Mouse (Mus musculus) limb, embryonic 10.5 days (tissue): ENCODE data around the gene Map4k5. TPM values are rescaled to one million over a fixed set of nuclear protein-coding genes. Genes with fewer than 3 reads are reported as not detected.

Experiments used
- DNase-seq: peaks from one replicate; pipeline ENCODE4 v3.0.0-alpha.2; 2017; ENCODE audit warnings: low spot score
- H3K27ac ChIP-seq: fragments of 300-500 bp; sonication (generic); 2 replicates; pipeline ENCODE4 v1.5.1; 2016; ENCODE audit warnings: mild to moderate bottlenecking
- H3K27me3 ChIP-seq: fragments of 300-500 bp; sonication (generic); 2 replicates; pipeline ENCODE4 v1.6.1; 2016; ENCODE audit warnings: low read depth, mild to moderate bottlenecking; ENCODE audit not compliant: poor library complexity, severe bottlenecking
- H3K36me3 ChIP-seq: fragments of 300-500 bp; sonication (generic); 2 replicates; pipeline ENCODE4 v1.6.1; 2016; ENCODE audit warnings: mild to moderate bottlenecking, moderate library complexity
- H3K4me1 ChIP-seq: fragments of 300-500 bp; sonication (generic); 2 replicates; pipeline ENCODE4 v1.6.1; 2016
- H3K4me3 ChIP-seq: fragments of 300-500 bp; sonication (generic); 2 replicates; pipeline ENCODE4 v1.5.1; 2016; ENCODE audit warnings: mild to moderate bottlenecking, moderate library complexity
- H3K9me3 ChIP-seq: fragments of 300-500 bp; sonication (generic); replicated peaks from 2 replicates; pipeline ENCODE4 v1.6.1; 2016; ENCODE audit warnings: mild to moderate bottlenecking
- WGBS: fragments of 180-500 bp; shearing (Covaris S2); methylation state at CpG from one replicate; pipeline ENCODE4 v1.1.7; 2016; 5-methylcytosine and 5-hydroxymethylcytosine counted together
- polyA plus RNA-seq: library from polyadenylated mRNA; unstranded; fragments of >200 nt; fragmentation: Nextera tagmentation; extraction: Ambion mirVana; gene quantifications from 2 replicates; pipeline ENCODE4 v1.2.1, GENCODE M21; 2016

Gene Map4k5
- polyA plus RNA-seq, 1 experiment from 2014 or later = 33.9 TPM

DNA sequence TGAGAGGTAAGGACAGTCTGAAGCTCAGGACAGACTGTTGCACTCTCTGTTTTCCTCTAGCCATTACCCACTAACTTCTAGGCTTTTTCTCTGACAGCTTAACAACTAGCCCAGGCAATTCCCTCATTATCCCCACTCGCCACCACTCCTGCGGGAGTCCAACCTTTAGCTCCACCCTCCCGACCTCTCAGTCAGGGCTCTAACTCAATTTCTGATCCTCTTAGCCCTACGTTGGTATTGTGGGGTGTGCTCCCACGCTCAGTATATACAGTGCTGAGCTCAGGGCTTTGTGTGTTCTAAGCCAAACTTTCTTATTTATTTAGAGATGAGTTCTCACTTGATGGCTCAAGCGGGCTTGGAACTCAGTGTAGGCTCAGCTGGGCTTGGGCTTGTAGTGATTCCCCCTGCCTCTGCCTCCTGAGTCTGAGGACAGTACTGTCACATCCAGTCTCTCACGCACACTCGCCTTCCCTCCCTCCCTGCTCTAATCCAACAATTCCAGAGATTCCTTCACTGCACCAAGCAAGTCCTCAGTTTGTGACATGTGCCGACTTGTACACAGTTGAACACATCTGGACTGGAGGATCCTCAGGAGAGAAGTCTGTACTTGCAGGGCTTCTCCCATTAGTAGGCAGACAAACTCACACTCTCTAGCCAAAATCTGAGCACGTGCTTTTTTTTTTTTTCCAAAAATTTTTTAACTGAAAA lies 11.6 kb downstream of the Map4k5 start:
- no peak for DNase-seq
- Histone ChIP-seq H3K9me3 (no peaks in the 10 kb centered on the region), H3K4me1 (peaks cover 25% of the 10 kb centered on the region), H3K27me3 (no peaks in the 10 kb centered on the region), H3K4me3 (no peak overlapping the region), H3K36me3 (peaks cover 12% of the 10 kb centered on the region), H3K27ac (no peak overlapping the region)
- WGBS = 34% methylated on average over 10 of the region's 10 CpGs

DNA sequence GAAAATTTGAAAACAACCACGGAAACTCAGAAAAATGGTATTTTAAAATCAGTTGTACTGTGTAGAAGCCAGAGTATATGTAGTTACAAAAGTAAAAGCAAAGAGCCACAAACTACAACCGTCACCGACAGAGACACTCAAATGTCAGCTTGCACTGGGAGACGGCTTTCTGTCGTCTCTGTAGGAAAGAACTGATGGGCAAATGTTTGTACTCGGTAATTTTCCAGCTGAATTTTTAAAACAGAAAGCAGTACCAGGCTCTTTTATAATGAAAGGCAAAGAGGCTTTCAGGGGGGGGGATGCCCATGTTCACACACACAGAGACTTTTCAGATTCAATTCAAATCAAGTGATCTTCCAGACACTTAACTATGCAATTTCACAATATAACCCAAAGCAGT lies 13.3 kb downstream of the Map4k5 start:
- H3K27me3 ChIP-seq = no peaks in the 10 kb centered on the region
- peaks cover 25% of the 10 kb centered on the region for H3K4me1 ChIP-seq
- WGBS = 26% methylated on average over 6 of the region's 6 CpGs
- no peak overlapping the region for H3K4me3 ChIP-seq
- no peaks in the 10 kb centered on the region for H3K9me3 ChIP-seq
- H3K27ac ChIP-seq = no peak overlapping the region
- DNase-seq = no peak
- H3K36me3 ChIP-seq = peaks cover 2% of the 10 kb centered on the region; the same call in 1 of the 2 replicates

DNA sequence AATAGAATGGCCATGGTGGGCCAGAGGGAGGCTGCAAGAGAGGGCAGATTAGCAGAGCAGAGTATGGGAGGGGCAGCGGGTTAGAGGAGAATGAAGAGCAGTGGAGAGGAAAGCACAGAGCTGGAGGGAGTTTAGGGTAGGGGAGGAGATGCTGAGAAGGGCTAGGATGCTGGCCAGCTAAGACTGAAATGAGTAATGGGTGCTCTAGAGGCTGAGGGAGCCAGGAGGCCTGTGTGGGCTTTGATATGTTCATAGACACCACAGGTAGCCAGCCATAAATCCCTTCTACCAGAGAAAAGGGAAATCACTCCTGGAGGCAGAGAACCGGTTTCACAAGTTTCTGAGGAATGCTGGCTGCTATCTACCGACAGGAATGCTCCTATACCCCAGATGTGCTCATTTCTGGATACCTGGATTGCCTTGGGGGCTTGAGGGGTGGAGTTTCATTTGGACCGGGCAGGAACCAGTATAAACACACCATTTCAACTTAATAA lies 13.8 kb downstream of the Map4k5 start:
- Histone ChIP-seq H3K4me1 (peaks cover 25% of the 10 kb centered on the region), H3K36me3 (0 out of 2 replicates have a peak, but pooled peaks cover 2% of the 10 kb centered on the region), H3K9me3 (no peaks in the 10 kb centered on the region), H3K4me3 (no peak overlapping the region), H3K27ac (no peak overlapping the region), H3K27me3 (no peaks in the 10 kb centered on the region)
- 7% methylated on average over 4 of the region's 4 CpGs for WGBS
- DNase-seq = no peak

DNA sequence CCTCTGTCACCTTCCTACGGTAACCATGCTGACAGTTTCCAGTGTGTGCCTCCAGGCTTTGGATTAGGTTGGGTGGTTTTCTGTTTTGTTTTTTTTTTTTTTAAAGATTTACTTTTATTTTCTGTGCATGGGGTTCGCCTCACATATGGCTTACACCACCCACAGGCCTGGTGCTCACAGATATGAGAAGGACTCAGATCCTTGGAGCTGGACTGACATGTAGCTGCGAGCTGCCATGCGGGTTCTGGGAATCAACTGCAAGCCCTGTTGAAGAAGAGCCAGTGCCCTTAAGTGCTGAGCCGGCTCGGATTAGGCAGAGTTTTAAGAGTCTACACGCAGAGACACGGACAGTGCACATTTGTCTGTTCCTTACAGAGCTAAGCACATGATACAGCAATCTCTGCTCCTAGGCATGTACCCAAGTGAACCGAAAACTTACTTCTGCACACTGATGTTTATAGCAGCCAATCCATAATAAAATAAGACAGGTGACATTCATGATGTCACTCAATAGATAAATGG lies 15.1 kb downstream of the Map4k5 start:
- peaks cover 25% of the 10 kb centered on the region for H3K4me1 ChIP-seq
- DNase-seq = no peak
- H3K27ac ChIP-seq = no peak overlapping the region
- H3K27me3 ChIP-seq = no peaks in the 10 kb centered on the region
- H3K9me3 ChIP-seq = no peaks in the 10 kb centered on the region
- H3K36me3 ChIP-seq = peaks cover 5% of the 10 kb centered on the region; the same call in 1 of the 2 replicates
- no peak overlapping the region for H3K4me3 ChIP-seq
- WGBS = 88% methylated on average over 9 of the region's 9 CpGs

DNA sequence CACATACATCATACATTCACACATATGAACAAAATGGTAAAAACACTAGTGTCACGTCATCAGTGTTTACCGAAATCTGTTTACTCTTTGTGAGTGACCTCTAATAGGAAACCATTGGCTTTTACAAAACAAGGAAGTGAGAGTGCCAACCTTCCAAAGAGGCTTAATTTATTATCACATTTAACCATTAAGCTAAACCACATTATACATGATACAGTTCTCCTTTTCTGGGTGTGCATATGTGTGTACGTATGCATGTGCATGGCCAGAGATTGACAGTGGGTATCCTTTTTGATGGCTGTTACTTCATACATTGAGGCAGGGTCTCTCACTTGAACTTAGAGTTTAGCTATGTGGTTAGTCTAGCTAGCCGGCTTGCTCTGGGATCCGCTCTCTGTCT lies 21.4 kb downstream of the Map4k5 start:
- H3K27me3 ChIP-seq = no peaks in the 10 kb centered on the region
- WGBS = 97% methylated on average over 5 of the region's 5 CpGs
- H3K9me3 ChIP-seq = no peaks in the 10 kb centered on the region
- DNase-seq = no peak
- no peak overlapping the region for H3K27ac ChIP-seq
- H3K4me1 ChIP-seq = no peaks in the 10 kb centered on the region
- H3K4me3 ChIP-seq = no peak overlapping the region
- peaks cover 26% of the 10 kb centered on the region for H3K36me3 ChIP-seq

DNA sequence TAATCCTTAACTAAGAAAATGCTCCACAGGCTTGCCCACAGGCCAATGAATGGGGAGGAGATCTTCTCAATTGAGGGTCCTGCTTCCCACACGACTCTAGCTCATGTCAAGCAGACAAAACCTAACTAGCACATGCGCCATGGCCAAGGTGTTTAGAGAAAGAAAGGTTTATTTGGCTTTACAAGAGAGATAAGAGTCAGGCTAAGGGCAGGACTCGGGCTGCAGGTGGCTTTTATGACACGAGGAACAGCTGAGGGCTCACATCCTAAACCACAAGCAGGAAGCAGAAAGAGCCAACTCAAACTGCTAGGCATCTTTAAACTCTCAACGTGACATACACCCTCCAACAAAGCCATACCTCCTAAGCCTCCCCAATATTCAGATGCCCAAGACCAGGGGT lies 25.7 kb downstream of the Map4k5 start:
- WGBS = 85% methylated on average over 5 of the region's 5 CpGs
- DNase-seq = no peak
- peaks cover 37% of the 10 kb centered on the region for H3K36me3 ChIP-seq
- H3K27ac ChIP-seq = no peak overlapping the region
- no peaks in the 10 kb centered on the region for H3K4me1 ChIP-seq
- H3K27me3 ChIP-seq = no peaks in the 10 kb centered on the region
- no peak overlapping the region for H3K4me3 ChIP-seq
- no peaks in the 10 kb centered on the region for H3K9me3 ChIP-seq

DNA sequence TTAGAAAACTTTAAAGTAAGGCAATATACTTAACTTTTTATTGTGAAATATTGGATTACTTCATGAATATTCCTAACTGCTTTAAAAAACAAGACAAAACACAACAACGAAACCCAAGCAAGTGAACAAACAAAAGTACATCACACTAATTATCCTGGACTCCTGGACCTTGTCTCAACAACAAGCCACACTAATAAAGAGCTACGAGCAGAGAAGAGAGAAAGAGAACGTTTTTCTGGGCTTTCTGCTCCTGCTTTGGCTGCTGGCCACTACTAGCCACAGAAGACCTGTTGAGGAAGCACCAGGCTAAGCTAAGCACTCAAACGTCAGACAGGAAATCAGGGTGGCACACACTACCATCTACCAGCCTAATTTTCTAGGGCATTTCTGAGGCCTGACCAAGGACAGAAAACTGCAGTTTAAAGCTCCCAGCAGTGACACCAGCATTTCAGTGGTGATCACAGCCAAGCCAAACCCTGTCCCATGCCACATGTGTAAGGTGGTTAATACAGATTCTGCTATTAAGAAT lies 28.8 kb downstream of the Map4k5 start:
- WGBS = 72% methylated on average over 4 of the region's 4 CpGs
- peaks cover 24% of the 10 kb centered on the region; the same call in 1 of the 2 replicates for H3K36me3 ChIP-seq
- H3K4me3 ChIP-seq = no peak overlapping the region
- no peak for DNase-seq
- H3K27me3 ChIP-seq = no peaks in the 10 kb centered on the region
- no peak overlapping the region for H3K27ac ChIP-seq
- no peaks in the 10 kb centered on the region for H3K9me3 ChIP-seq
- H3K4me1 ChIP-seq = no peaks in the 10 kb centered on the region

DNA sequence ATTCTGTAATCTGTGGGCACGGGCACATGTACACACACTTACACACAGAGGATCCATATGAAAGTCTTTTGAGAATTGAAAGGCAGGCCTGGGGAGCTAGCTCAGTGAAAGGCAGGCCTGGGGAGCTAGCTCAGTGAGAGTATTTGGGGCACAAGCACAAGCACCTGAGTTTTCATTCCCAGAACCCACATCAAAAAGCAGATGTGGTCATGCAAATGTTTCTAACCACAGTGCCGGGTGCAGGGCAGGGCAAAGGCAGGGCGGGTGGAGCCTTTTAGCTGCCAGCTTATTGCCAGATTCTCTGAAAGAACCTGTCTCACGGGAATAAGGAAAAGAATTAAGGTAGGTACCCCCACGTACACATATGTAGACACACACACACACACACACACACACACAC lies 29.5 kb downstream of the Map4k5 start:
- Histone ChIP-seq H3K36me3 (peaks cover 24% of the 10 kb centered on the region; the same call in 1 of the 2 replicates), H3K4me1 (no peaks in the 10 kb centered on the region), H3K4me3 (no peak overlapping the region), H3K27ac (no peak overlapping the region), H3K9me3 (no peaks in the 10 kb centered on the region), H3K27me3 (no peaks in the 10 kb centered on the region)
- 86% methylated on average over 5 of the region's 5 CpGs for WGBS
- no peak for DNase-seq

DNA sequence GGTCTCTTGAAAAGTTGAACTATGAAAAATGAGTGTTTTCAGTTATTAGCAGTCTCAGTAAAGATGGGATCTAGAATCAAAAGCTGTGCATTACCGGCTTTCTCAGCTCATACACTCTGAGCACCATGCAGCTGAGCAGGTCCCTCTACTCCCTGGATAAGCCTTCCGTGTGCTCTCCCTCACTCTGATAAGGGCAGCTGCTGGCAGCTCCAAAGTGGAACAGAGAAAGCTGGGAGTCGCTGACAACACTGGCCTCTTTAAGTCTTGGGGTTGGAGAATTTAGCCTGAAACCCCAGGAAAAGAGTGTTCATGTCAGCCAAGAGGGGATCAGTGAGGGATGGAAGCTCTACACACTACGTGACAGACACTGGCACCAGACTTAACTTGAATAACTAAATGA lies 34.2 kb downstream of the Map4k5 start:
- DNase-seq = no peak
- no peaks in the 10 kb centered on the region for H3K4me1 ChIP-seq
- no peaks in the 10 kb centered on the region for H3K27me3 ChIP-seq
- no peak overlapping the region for H3K27ac ChIP-seq
- H3K4me3 ChIP-seq = no peak overlapping the region
- no peaks in the 10 kb centered on the region for H3K9me3 ChIP-seq
- 91% methylated on average over 4 of the region's 4 CpGs for WGBS
- peaks cover 27% of the 10 kb centered on the region for H3K36me3 ChIP-seq

DNA sequence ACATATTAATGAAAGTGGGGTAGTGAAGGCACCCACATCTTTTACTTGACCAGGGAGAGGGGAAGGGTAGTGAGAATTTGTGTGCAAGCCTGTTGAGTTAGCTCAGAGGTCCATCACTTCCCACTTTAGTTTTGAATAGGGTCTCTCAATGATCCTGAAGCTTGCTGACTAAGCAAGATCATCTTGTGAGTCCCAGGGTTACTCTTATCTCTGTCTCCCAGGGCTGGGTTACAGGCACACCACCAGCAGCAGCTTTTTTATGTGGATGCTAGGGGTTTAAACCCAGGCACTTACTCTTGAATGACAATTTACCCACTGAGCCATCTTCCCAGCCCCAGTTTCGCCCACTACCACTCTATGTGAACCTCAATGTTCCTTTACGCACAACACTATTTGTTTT lies 35.4 kb downstream of the Map4k5 start:
- H3K4me1 ChIP-seq = no peaks in the 10 kb centered on the region
- 99% methylated on average over 2 of the region's 2 CpGs for WGBS
- no peak overlapping the region for H3K4me3 ChIP-seq
- no peaks in the 10 kb centered on the region for H3K27me3 ChIP-seq
- no peak for DNase-seq
- H3K36me3 ChIP-seq = peaks cover 24% of the 10 kb centered on the region
- H3K27ac ChIP-seq = no peak overlapping the region
- H3K9me3 ChIP-seq = no peaks in the 10 kb centered on the region

DNA sequence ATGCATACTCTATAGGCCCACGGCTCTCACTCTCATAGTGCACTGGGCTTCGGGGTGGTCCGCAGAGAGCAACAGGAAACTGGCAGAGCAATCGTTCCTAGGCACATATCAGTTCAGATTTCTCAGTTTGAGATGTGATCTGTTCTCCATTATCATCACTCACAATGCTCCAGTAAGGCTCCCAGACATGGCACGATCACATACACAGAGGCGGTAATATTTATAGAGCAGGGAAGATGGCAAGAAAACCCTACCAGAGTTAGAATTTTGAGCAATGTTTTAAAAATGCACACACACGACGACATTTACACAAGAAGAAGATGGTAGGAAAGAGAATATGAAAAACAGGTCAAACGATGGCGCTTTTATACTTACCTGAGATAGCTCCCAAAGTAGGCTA lies 36.6 kb downstream of the Map4k5 start:
- no peak for DNase-seq
- Histone ChIP-seq H3K4me3 (no peak overlapping the region), H3K27me3 (no peaks in the 10 kb centered on the region), H3K4me1 (no peaks in the 10 kb centered on the region), H3K27ac (no peak overlapping the region), H3K9me3 (no peaks in the 10 kb centered on the region), H3K36me3 (peaks cover 31% of the 10 kb centered on the region)
- 97% methylated on average over 10 of the region's 10 CpGs for WGBS

DNA sequence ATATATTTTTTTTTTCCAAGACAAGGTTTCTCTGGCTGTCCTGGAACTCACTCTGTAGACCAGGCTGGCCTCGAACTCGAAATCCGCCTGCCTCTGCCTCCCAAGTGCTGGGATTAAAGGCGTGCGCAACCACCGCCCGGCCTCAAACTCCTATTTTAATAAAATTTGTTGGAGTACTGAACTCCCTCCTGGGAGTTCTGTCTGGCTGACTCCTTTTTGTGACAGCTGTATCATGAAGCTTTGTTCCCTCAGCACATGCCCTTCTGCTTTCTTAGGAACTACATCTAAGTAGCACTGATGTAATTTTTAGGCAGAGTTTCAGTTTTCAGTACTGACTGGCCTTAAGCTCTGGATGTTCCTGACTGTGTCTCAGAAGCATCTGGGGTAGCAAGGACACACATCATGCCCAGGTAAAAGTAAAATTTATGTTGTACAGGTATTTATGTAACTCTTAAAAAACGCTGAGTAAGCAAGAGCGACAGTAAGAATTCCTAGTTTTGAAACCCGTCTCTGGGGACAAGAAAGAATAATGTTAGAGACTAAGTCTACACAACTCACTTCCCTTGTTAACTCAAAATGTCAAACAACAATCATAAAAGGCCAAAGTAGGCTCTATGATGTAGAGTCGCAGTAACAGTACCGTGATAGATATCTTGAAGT lies 37.2 kb downstream of the Map4k5 start:
- no peaks in the 10 kb centered on the region for H3K27me3 ChIP-seq
- DNase-seq = no peak
- H3K27ac ChIP-seq = no peak overlapping the region
- H3K9me3 ChIP-seq = no peaks in the 10 kb centered on the region
- H3K4me3 ChIP-seq = no peak overlapping the region
- no peaks in the 10 kb centered on the region for H3K4me1 ChIP-seq
- H3K36me3 ChIP-seq = peaks cover 33% of the 10 kb centered on the region
- WGBS = 94% methylated on average over 12 of the region's 12 CpGs

DNA sequence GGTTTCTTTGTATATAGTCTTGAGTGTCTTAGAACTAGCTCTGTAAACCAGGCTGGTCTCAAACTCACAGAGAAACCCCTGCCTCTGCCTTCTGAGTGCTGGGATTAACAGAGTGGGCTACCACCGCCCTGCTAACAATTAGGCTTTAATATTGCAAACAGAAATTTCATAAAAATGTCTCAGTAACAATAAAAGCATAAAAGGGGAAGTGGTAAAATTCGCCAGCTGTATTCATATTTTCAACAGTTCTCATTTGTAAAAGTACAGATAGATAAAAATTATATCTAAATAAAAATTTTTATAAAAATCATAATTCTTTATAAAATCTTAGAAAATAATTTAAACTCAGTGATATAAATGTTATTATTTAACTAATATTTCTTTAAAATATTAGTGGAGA lies 39.1 kb downstream of the Map4k5 start:
- WGBS = 92% methylated on average over 2 of the region's 2 CpGs

More for the DNA sequence above, 39.1 kb downstream of the Map4k5 start:
- Histone ChIP-seq H3K9me3 (no peaks in the 10 kb centered on the region), H3K27me3 (no peaks in the 10 kb centered on the region), H3K27ac (no peak overlapping the region), H3K4me3 (no peak overlapping the region), H3K4me1 (no peaks in the 10 kb centered on the region), H3K36me3 (peaks cover 43% of the 10 kb centered on the region)
- no peak for DNase-seq
